Mouse (Mus musculus): ENCODE measurements around the gene 4930519P11Rik. TPM values are rescaled to one million over a fixed set of nuclear protein-coding genes. Genes with fewer than 3 reads are reported as not detected.
A peak's percentile ranks its signal among the peaks of the same experiment; 100 is the strongest.

The 4930519P11Rik gene
- 0.30 TPM in 1 of 2 replicates, not detected in the other for polyA plus RNA-seq (2016; fragmentation: Nextera tagmentation; extraction: Ambion mirVana)

GRCm38 (mm10) chr2:154613118-154614115 lies at the start of gene 4930519P11Rik, which contains the start of gene Zfp341:
TSS of gene 4930519P11Rik (minus strand) at chr2:154613437.
TSS of gene Zfp341 (plus strand) at chr2:154613297.
- Histone ChIP-seq H3K36me3 (no peaks in the 10 kb centered on the region), H3K27ac (replicated peaks) (peak within 1 kb of the TSS; percentile 99), H3K9me3 (replicated peaks) (no peaks in the 10 kb centered on the region), H3K27me3 (ENCODE audit: low read depth, poor library complexity, severe bottlenecking) (peaks cover 17% of the 10 kb centered on the region), H3K4me3 (peak within 1 kb of the TSS; percentile 69), H3K4me1 (peaks cover 32% of the 10 kb centered on the region)
- peak; percentile 94 for DNase-seq (ENCODE audit: low spot score)
- WGBS = under 1% methylated on average over 88 of the region's 98 CpGs

- DNase-seq (ENCODE audit: low spot score) = no peak
- H3K4me1 ChIP-seq = peaks cover 28% of the 10 kb centered on the region
- H3K4me3 ChIP-seq = 0 out of 2 replicates have a peak overlapping the region, but pooled peaks have one; percentile 91
- H3K27me3 ChIP-seq (ENCODE audit: low read depth, poor library complexity, severe bottlenecking) = no peaks in the 10 kb centered on the region
- WGBS = 81% methylated on average over 4 of the region's 5 CpGs
- no peaks in the 10 kb centered on the region for H3K9me3 ChIP-seq (replicated peaks)
- H3K36me3 ChIP-seq = peaks cover 31% of the 10 kb centered on the region
- H3K27ac ChIP-seq (replicated peaks) = no peak overlapping the region
Observed at GRCm38 (mm10) chr2:154659531-154660074, 46.4 kb upstream of the 4930519P11Rik start.

GRCm38 (mm10) chr2:154659070-154659469 lies 45.8 kb upstream of the 4930519P11Rik start:
- peak overlapping the region; percentile 91 for H3K4me3 ChIP-seq
- no peak for DNase-seq (ENCODE audit: low spot score)
- no peaks in the 10 kb centered on the region for H3K9me3 ChIP-seq (replicated peaks)
- H3K4me1 ChIP-seq = peaks cover 28% of the 10 kb centered on the region
- H3K27ac ChIP-seq (replicated peaks) = no peak overlapping the region
- 96% methylated on average over 4 of the region's 4 CpGs for WGBS
- no peaks in the 10 kb centered on the region for H3K27me3 ChIP-seq (ENCODE audit: low read depth, poor library complexity, severe bottlenecking)
- H3K36me3 ChIP-seq = peaks cover 27% of the 10 kb centered on the region

GRCm38 (mm10) chr2:154657486-154658237 lies 44.4 kb upstream of the 4930519P11Rik start:
- Histone ChIP-seq H3K4me3 (peak overlapping the region; percentile 91), H3K27ac (replicated peaks) (peak overlapping the region; percentile 93), H3K4me1 (peaks cover 28% of the 10 kb centered on the region), H3K36me3 (peaks cover 22% of the 10 kb centered on the region), H3K27me3 (ENCODE audit: low read depth, poor library complexity, severe bottlenecking) (no peaks in the 10 kb centered on the region), H3K9me3 (replicated peaks) (no peaks in the 10 kb centered on the region)
- 26% methylated on average over 12 of the region's 12 CpGs for WGBS
- no peak for DNase-seq (ENCODE audit: low spot score)

- H3K4me1 ChIP-seq = peaks cover 28% of the 10 kb centered on the region
- H3K4me3 ChIP-seq = peak overlapping the region; percentile 91
- no peaks in the 10 kb centered on the region for H3K27me3 ChIP-seq (ENCODE audit: low read depth, poor library complexity, severe bottlenecking)
- WGBS = under 1% methylated on average over 67 of the region's 67 CpGs
- H3K9me3 ChIP-seq (replicated peaks) = no peaks in the 10 kb centered on the region
- H3K36me3 ChIP-seq = peaks cover 21% of the 10 kb centered on the region
- peak; percentile 96 for DNase-seq (ENCODE audit: low spot score)
- peak overlapping the region; percentile 93 for H3K27ac ChIP-seq (replicated peaks)
Observed at GRCm38 (mm10) chr2:154656710-154657485, 43.7 kb upstream of the 4930519P11Rik start.

- 93% methylated on average over 2 of the region's 2 CpGs for WGBS
- no peak for DNase-seq (ENCODE audit: low spot score)
- H3K27me3 ChIP-seq (ENCODE audit: low read depth, poor library complexity, severe bottlenecking) = no peaks in the 10 kb centered on the region
- H3K36me3 ChIP-seq = peaks cover 12% of the 10 kb centered on the region
- H3K4me1 ChIP-seq = peaks cover 28% of the 10 kb centered on the region
- peak overlapping the region; percentile 91; the same call in 1 of the 2 replicates for H3K4me3 ChIP-seq
- peak overlapping the region; percentile 93 for H3K27ac ChIP-seq (replicated peaks)
- no peaks in the 10 kb centered on the region for H3K9me3 ChIP-seq (replicated peaks)
Observed at GRCm38 (mm10) chr2:154655878-154656414, 42.7 kb upstream of the 4930519P11Rik start.

GRCm38 (mm10) chr2:154654976-154655375 lies 41.7 kb upstream of the 4930519P11Rik start:
- 0 out of 2 replicates have a peak, but pooled peaks cover 3% of the 10 kb centered on the region for H3K36me3 ChIP-seq
- H3K4me1 ChIP-seq = peaks cover 25% of the 10 kb centered on the region
- WGBS = 94% methylated on average over 12 of the region's 12 CpGs
- H3K4me3 ChIP-seq = no peak overlapping the region
- H3K27me3 ChIP-seq (ENCODE audit: low read depth, poor library complexity, severe bottlenecking) = no peaks in the 10 kb centered on the region
- no peaks in the 10 kb centered on the region for H3K9me3 ChIP-seq (replicated peaks)
- no peak overlapping the region for H3K27ac ChIP-seq (replicated peaks)
- no peak for DNase-seq (ENCODE audit: low spot score)

- Histone ChIP-seq H3K9me3 (replicated peaks) (no peaks in the 10 kb centered on the region), H3K27me3 (ENCODE audit: low read depth, poor library complexity, severe bottlenecking) (no peaks in the 10 kb centered on the region), H3K27ac (replicated peaks) (no peak within 1 kb of the TSS), H3K36me3 (0 out of 2 replicates have a peak, but pooled peaks cover 3% of the 10 kb centered on the region), H3K4me1 (peaks cover 15% of the 10 kb centered on the region), H3K4me3 (no peak within 1 kb of the TSS)
- 61% methylated on average over 8 of the region's 8 CpGs for WGBS
- no peak for DNase-seq (ENCODE audit: low spot score)
Observed at GRCm38 (mm10) chr2:154651363-154651762, 38.1 kb upstream of the 4930519P11Rik start, which contains the start of gene Chmp4b. TSS of gene Chmp4b (plus strand) at chr2:154651705.

GRCm38 (mm10) chr2:154650404-154650803 lies 37.2 kb upstream of the 4930519P11Rik start:
- Histone ChIP-seq H3K4me3 (no peak overlapping the region), H3K4me1 (peaks cover 15% of the 10 kb centered on the region), H3K9me3 (replicated peaks) (no peaks in the 10 kb centered on the region), H3K27ac (replicated peaks) (no peak overlapping the region), H3K27me3 (ENCODE audit: low read depth, poor library complexity, severe bottlenecking) (no peaks in the 10 kb centered on the region), H3K36me3 (peaks cover 13% of the 10 kb centered on the region)
- DNase-seq (ENCODE audit: low spot score) = no peak
- WGBS = 79% methylated on average over 3 of the region's 3 CpGs

- peaks cover 15% of the 10 kb centered on the region for H3K4me1 ChIP-seq
- 15% methylated on average over 3 of the region's 3 CpGs for WGBS
- DNase-seq (ENCODE audit: low spot score) = peak; percentile 74
- H3K36me3 ChIP-seq = peaks cover 33% of the 10 kb centered on the region
- no peaks in the 10 kb centered on the region for H3K9me3 ChIP-seq (replicated peaks)
- no peaks in the 10 kb centered on the region for H3K27me3 ChIP-seq (ENCODE audit: low read depth, poor library complexity, severe bottlenecking)
- H3K4me3 ChIP-seq = no peak overlapping the region
- H3K27ac ChIP-seq (replicated peaks) = peak overlapping the region; percentile 57
Observed at GRCm38 (mm10) chr2:154648086-154648485, 34.8 kb upstream of the 4930519P11Rik start.

GRCm38 (mm10) chr2:154646634-154647033 lies 33.4 kb upstream of the 4930519P11Rik start:
- Histone ChIP-seq H3K27ac (replicated peaks) (no peak overlapping the region), H3K27me3 (ENCODE audit: low read depth, poor library complexity, severe bottlenecking) (no peaks in the 10 kb centered on the region), H3K9me3 (replicated peaks) (no peaks in the 10 kb centered on the region), H3K4me3 (no peak overlapping the region), H3K36me3 (peaks cover 44% of the 10 kb centered on the region), H3K4me1 (peaks cover 15% of the 10 kb centered on the region)
- DNase-seq (ENCODE audit: low spot score) = no peak
- WGBS = 87% methylated on average over 5 of the region's 5 CpGs
